Mouse (Mus musculus): ENCODE data around the gene Rtn3. TPM values are rescaled to one million over a fixed set of nuclear protein-coding genes. Genes with fewer than 3 reads are reported as not detected.

Rtn3 gene
- total and polyA plus RNA-seq, 2 experiments, result 22.5 to 45.7 TPM

DNA sequence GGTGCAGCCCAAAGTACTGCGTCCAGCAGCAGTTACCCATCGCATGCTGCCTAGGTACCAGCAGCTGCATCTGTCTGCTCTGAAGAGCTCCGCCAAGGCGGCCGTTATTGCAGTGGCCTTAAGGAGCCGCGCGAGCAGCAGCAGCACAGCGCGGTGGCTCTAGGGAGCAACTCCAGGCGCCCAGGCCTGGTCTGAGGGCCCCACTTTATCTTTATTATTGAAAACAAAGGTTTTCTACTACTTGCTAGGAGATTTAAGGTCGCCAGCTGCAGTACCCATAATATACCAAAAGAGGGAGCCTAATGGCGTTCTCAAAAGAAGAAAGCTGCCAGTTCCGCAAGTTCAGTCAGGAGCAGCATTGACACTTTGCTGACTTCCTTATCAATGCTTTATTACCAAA is 41.6 kb downstream of the Rtn3 start:
- H3K27me3 ChIP-seq (ENCODE audit: control insufficient read depth, insufficient read depth, low read length), result no peaks in the 10 kb centered on the region
- peaks cover 13% of the 10 kb centered on the region; the same call in 1 of the 2 replicates for H3K79me2 ChIP-seq (ENCODE audit: control insufficient read depth, insufficient read depth, low read length)
- no peak overlapping the region for H3K27ac ChIP-seq (replicated peaks; ENCODE audit: insufficient read depth, low read depth, low read length)
- H3K4me1 ChIP-seq (ENCODE audit: control insufficient read depth, insufficient read depth, low read length), result peaks cover 11% of the 10 kb centered on the region
- H3K4me3 ChIP-seq (ENCODE audit: insufficient read depth, low read depth, low read length), result no peak overlapping the region
- no peak overlapping the region for H3K9ac ChIP-seq (ENCODE audit: low read depth, low read length)
- TF ChIP-seq CTCF (IDR thresholded peaks at IDR 0.05; ENCODE audit: low read depth, low read length) (peak; percentile 41), POLR2A (IDR thresholded peaks at IDR 0.05; ENCODE audit: extremely low read depth, insufficient read depth, low read length) (no peak)
- WGBS, result 67% methylated on average over 14 of the region's 14 CpGs
- peaks cover 2% of the 10 kb centered on the region; the same call in 1 of the 2 replicates for H3K36me3 ChIP-seq (ENCODE audit: control insufficient read depth, insufficient read depth, low read length)
- DNase-seq (ENCODE audit: extremely low read depth, low read depth, low spot score), result peak; percentile 63

DNA sequence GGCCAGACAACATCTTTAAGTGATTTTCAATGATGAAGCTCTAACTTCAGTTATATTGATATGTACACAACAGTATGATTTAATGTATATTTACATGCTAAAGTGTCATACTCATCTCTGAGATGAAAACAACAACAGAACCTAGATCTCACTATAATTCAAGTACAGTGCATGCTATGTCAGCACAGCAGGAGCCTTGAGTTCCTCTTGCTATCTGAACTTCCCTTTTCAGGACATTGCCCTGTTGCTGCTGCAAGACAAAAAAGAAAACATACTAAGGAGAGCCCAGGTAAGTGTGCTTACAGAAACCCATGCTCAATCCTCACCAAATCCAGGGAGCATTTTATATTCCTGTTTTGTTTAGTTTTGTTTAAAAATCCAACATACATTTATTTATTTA is 44.8 kb downstream of the Rtn3 start:
- Histone ChIP-seq H3K4me3 (ENCODE audit: insufficient read depth, low read depth, low read length) (no peak overlapping the region), H3K4me1 (ENCODE audit: control insufficient read depth, insufficient read depth, low read length) (peaks cover 2% of the 10 kb centered on the region; the same call in 1 of the 2 replicates), H3K27ac (replicated peaks; ENCODE audit: insufficient read depth, low read depth, low read length) (no peak overlapping the region), H3K36me3 (ENCODE audit: control insufficient read depth, insufficient read depth, low read length) (peaks cover 20% of the 10 kb centered on the region), H3K27me3 (ENCODE audit: control insufficient read depth, insufficient read depth, low read length) (no peaks in the 10 kb centered on the region), H3K9ac (ENCODE audit: low read depth, low read length) (no peak overlapping the region), H3K79me2 (ENCODE audit: control insufficient read depth, insufficient read depth, low read length) (peaks cover 8% of the 10 kb centered on the region; the same call in 1 of the 2 replicates)
- TF ChIP-seq CTCF (IDR thresholded peaks at IDR 0.05; ENCODE audit: low read depth, low read length) (no peak), POLR2A (IDR thresholded peaks at IDR 0.05; ENCODE audit: extremely low read depth, insufficient read depth, low read length) (no peak)
- DNase-seq (ENCODE audit: extremely low read depth, low read depth, low spot score), result no peak

DNA sequence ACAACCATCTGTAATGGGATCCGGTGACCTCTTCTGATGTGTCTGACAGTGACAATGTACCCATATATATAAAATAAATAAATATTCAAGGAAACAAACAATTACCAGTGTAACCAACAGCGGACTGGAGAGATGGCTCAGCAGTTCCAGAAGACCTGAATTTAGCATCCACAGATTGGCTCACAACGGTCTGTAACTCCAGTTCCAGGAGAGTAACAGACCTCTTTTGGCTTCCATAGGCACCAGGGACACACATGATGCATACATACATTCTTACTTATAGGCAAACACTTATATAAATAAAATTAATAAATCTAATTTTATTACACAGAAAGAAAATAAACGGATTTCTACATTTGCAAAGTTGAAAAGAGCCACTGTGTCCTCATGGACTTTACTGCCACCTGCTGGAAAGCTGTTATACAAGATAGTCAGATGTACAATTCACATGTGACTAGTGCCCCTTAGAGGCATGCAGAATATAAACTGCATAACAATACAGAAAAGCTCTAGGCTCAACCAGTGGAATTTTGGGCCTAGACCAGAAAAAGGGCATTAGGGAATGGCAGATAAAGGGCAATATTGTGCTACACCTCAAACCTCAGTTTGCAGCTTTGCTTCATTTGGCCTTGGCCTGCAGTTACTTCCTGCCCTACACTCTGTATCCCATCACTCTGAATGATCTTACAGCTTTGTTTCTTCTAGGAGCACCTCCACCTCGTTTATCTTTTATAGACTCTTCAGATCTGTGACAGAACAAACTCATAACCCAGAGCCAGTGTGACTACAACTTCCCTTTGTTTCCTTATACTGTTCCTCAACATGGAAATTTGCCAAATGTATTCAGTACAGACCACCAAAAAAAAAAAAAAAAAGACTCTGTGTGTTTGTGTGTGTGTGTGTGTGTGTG is 46.8 kb downstream of the Rtn3 start:
- H3K27me3 ChIP-seq (ENCODE audit: control insufficient read depth, insufficient read depth, low read length), result no peaks in the 10 kb centered on the region
- no peak overlapping the region for H3K27ac ChIP-seq (replicated peaks; ENCODE audit: insufficient read depth, low read depth, low read length)
- no peak overlapping the region for H3K9ac ChIP-seq (ENCODE audit: low read depth, low read length)
- no peak overlapping the region for H3K4me3 ChIP-seq (ENCODE audit: insufficient read depth, low read depth, low read length)
- DNase-seq (ENCODE audit: extremely low read depth, low read depth, low spot score), result peak; percentile 52
- peaks cover 2% of the 10 kb centered on the region; the same call in 1 of the 2 replicates for H3K4me1 ChIP-seq (ENCODE audit: control insufficient read depth, insufficient read depth, low read length)
- 72% methylated on average over 5 of the region's 5 CpGs for WGBS
- TF ChIP-seq POLR2A (IDR thresholded peaks at IDR 0.05; ENCODE audit: extremely low read depth, insufficient read depth, low read length) (no peak), CTCF (IDR thresholded peaks at IDR 0.05; ENCODE audit: low read depth, low read length) (peak; percentile 46)
- peaks cover 38% of the 10 kb centered on the region for H3K36me3 ChIP-seq (ENCODE audit: control insufficient read depth, insufficient read depth, low read length)
- peaks cover 6% of the 10 kb centered on the region; the same call in 1 of the 2 replicates for H3K79me2 ChIP-seq (ENCODE audit: control insufficient read depth, insufficient read depth, low read length)

DNA sequence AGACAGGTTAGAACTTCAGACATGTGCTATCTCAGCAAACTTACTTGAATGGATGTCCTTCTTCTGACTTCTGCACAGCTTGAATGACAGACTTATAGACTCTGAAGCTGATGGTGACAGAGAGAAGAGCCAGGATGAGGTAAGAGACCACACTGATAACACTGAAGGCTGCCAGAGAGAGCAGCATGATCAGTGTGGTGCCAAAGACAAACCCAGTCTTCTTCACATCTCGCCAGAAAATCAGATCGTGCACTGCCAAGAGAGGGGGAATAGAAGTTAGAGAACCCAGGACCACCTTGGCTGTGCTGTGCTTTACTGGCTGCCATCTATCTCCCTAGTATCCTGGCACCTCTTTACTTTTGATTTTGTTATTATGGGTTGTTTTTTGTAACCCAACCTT is 48.2 kb downstream of the Rtn3 start:
- WGBS, result 87% methylated on average over 2 of the region's 2 CpGs
- no peak overlapping the region for H3K27ac ChIP-seq (replicated peaks; ENCODE audit: insufficient read depth, low read depth, low read length)
- no peaks in the 10 kb centered on the region for H3K27me3 ChIP-seq (ENCODE audit: control insufficient read depth, insufficient read depth, low read length)
- no peaks in the 10 kb centered on the region; the same call in 1 of the 2 replicates for H3K79me2 ChIP-seq (ENCODE audit: control insufficient read depth, insufficient read depth, low read length)
- peaks cover 50% of the 10 kb centered on the region for H3K36me3 ChIP-seq (ENCODE audit: control insufficient read depth, insufficient read depth, low read length)
- H3K4me1 ChIP-seq (ENCODE audit: control insufficient read depth, insufficient read depth, low read length), result peaks cover 2% of the 10 kb centered on the region; the same call in 1 of the 2 replicates
- no peak for TF ChIP-seq POLR2A (IDR thresholded peaks at IDR 0.05; ENCODE audit: extremely low read depth, insufficient read depth, low read length)
- TF ChIP-seq CTCF (IDR thresholded peaks at IDR 0.05; ENCODE audit: low read depth, low read length), result no peak
- no peak for DNase-seq (ENCODE audit: extremely low read depth, low read depth, low spot score)
- no peak overlapping the region for H3K4me3 ChIP-seq (ENCODE audit: insufficient read depth, low read depth, low read length)
- H3K9ac ChIP-seq (ENCODE audit: low read depth, low read length), result no peak overlapping the region

DNA sequence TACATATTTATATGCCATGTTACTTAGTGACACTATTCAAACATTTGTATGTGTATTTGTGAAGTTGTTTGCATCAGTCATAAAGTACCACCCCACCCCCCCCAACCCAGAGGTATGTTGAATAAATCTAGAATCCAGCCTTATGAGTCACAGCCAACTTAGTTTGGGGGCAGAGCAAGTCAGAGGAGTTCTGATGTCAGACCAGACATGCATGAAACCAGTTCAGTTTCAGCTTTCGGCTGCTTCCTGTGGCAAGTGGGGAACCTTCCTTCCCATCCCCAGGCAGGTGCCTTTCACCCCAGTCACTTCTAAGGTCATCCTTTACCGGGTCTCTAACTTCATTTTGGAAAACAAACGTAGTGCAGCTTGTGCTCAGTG is 57.7 kb downstream of the Rtn3 start:
- 66% methylated on average over 3 of the region's 3 CpGs for WGBS
- Histone ChIP-seq H3K4me3 (ENCODE audit: insufficient read depth, low read depth, low read length) (no peak overlapping the region), H3K79me2 (ENCODE audit: control insufficient read depth, insufficient read depth, low read length) (no peaks in the 10 kb centered on the region), H3K4me1 (ENCODE audit: control insufficient read depth, insufficient read depth, low read length) (no peaks in the 10 kb centered on the region), H3K27ac (replicated peaks; ENCODE audit: insufficient read depth, low read depth, low read length) (no peak overlapping the region), H3K9ac (ENCODE audit: low read depth, low read length) (no peak overlapping the region), H3K27me3 (ENCODE audit: control insufficient read depth, insufficient read depth, low read length) (peaks cover 8% of the 10 kb centered on the region), H3K36me3 (ENCODE audit: control insufficient read depth, insufficient read depth, low read length) (peaks cover 32% of the 10 kb centered on the region)
- TF ChIP-seq POLR2A (IDR thresholded peaks at IDR 0.05; ENCODE audit: extremely low read depth, insufficient read depth, low read length) (no peak), CTCF (IDR thresholded peaks at IDR 0.05; ENCODE audit: low read depth, low read length) (no peak)
- DNase-seq (ENCODE audit: extremely low read depth, low read depth, low spot score), result no peak

Measured in liver, adult 2 months (tissue).